Mouse (Mus musculus): ENCODE measurements at regions not wholly inside any gene's neighbourhood (a gene's known extent, or its start where the extent isn't known, plus 50 kb on each side); places are given as distances from the start of the nearest gene placed in this dataset.

DNA sequence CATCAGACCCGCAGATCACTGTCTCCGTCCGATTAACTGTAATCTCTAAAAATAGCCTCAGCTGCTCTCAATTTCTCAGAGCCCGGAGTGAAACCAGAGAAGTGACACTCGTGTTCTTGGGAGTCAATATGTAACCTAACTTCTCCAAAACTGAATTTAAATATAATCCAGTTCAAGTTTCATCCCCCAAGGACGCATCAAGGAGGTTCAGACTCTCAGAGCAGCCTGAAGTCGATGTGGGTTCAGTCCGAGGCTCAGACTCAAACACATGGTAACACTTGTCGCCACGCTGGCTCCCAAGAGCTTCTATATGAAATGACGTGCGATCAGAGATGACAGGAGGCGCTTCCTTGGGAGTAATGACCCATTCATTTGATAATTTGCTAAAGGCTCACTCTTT lies 181.6 kb downstream of the Setd4 start:
- no peak for TF ChIP-seq CTCF (IDR thresholded peaks at IDR 0.05; ENCODE audit: borderline replicate concordance, control insufficient read depth, extremely low read depth, insufficient read depth, low read length, poor library complexity)
- no peak for TF ChIP-seq POLR2A (IDR thresholded peaks at IDR 0.05; ENCODE audit: control insufficient read depth, extremely low read depth, insufficient read depth, low read length, poor library complexity)
